Mouse (Mus musculus) thymus, postnatal 0 days (tissue): Measurements from ENCODE around the gene Gm26727. TPM values are rescaled to one million over a fixed set of nuclear protein-coding genes. Genes with fewer than 3 reads are reported as not detected.
"Not testable (repeated sequence)": the region's sequence is repeated elsewhere in the genome, so short reads cannot be mapped to it uniquely, and the experiment has no call there.

Experiments
- DNase-seq: peaks from one replicate; pipeline ENCODE4 v3.0.0-alpha.2; 2015; ENCODE audit warnings: low spot score
- polyA plus RNA-seq: library from polyadenylated mRNA; unstranded; fragments of >200 nt; fragmentation: Nextera tagmentation; extraction: Ambion mirVana; gene quantifications from 2 replicates; pipeline ENCODE4 v1.2.1, GENCODE M21; 2015

Gm26727 gene
- polyA plus RNA-seq = not detected in 2 replicates

GRCm38 (mm10) chr2:67433081-67433480, at the start of gene Gm26727:
Gm26727 (minus strand) TSS chr2:67433181.
- no peak for DNase-seq

- no peak for DNase-seq
These were observed 48.1 kb upstream of the Gm26727 start for GRCm38 (mm10) chr2:67481051-67481450.

DNA sequence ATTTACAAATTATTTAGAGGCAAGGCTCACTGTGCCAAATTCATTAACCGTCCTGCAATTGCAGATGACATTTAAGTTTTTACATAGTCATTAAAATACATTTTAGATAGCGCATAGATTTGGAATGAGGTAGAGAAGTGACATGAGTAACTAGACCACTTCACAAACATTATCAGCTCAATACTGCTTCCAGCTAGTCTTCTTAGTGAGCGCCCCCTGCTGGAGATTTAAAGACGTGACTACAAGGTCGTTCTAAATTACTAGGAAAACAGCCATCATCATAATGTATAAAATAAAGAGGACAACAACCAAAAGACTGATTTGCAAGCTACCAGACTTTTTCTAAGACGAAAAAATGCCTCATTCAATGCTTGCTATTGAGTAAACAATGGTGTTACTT, 44.8 kb upstream of the Gm26727 start:
- peak; percentile 24 for DNase-seq

DNA sequence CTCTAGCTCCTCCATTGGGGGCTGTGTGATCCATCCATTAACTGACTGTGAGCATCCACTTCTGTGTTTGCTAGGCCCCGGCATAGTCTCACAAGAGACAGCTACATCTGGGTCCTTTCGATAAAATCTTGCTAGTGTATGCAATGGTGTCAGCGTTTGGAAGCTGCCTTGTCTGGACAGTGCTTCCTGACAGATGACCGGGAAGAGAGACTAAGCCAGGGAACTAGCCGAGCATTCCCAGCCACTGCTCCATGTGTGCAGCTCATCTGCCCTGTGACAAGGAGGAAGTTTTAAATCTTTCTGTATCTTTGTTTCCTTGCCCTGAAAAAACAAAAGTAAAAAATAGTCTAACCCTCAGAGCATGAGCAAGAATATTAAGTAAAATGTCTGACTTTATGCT, 37.0 kb upstream of the Gm26727 start:
- not testable (repeated sequence) for DNase-seq

- DNase-seq = no peak
These were observed 34.1 kb upstream of the Gm26727 start for GRCm38 (mm10) chr2:67467036-67467435.

DNA sequence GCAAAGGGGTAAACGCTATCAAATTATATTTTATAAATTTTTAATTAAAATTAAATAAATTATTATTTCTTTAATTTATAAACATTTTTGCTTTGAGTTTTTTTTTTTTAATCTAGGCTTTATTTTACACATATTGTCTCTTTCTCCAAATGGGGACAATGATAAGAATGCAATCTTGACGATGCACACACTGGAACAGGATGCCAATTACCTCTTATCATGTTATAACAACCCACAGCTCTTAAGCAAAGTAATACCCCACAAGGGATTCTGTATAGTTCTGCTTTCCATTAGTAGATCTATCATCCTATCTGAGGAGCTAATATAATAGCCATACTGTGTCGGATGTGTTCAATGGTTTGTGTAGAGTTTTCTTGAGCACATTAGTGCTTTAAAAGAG, 27.9 kb upstream of the Gm26727 start:
- no peak for DNase-seq

DNA sequence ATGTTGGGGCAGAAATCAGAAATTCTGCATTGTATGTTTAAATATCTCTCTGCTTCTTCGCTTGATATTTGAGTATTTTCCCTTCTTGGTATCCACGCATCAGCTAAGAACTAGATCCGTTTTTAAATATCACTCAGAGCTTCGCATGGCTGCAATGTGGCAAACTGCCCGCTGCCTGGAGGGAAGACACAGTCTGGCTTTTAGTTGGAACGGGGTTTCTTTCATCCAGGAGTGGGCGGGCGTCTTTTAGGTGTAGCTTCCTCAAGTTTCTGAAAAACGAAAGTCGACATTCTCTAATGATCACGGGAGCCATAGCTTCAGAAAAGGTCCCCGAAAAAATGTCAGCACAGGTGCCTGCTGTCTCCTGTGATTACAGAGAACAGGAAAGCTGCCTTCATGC, 14.2 kb upstream of the Gm26727 start:
- no peak for DNase-seq

GRCm38 (mm10) chr2:67446772-67447171, 13.8 kb upstream of the Gm26727 start:
- no peak for DNase-seq

DNA sequence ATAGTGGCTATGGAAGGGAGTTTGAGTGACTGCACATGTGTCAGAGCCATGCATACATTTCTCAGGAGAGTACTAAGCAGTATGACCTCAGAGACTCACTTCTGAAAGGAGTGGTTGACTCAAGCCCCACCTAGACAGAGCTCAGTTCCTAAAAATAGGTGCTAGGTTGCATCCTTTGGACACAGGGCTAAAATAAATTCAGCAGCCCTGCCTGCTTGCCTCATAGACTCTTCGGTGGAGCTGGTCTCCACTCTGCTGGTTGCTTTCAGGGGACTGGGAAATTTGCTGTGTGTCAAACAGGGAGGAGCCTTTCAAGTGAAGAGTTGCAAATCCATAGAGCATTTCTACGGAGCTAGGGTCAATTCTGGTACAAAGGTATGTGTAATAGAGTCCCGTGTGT, 12.8 kb upstream of the Gm26727 start, which contains the start of gene Xirp2:
Gene Xirp2 (plus strand): TSS at position 223 of the 400 bp plus-strand sequence.
- DNase-seq = no peak

GRCm38 (mm10) chr2:67438309-67438708, 5.3 kb upstream of the Gm26727 start:
- no peak for DNase-seq

DNA sequence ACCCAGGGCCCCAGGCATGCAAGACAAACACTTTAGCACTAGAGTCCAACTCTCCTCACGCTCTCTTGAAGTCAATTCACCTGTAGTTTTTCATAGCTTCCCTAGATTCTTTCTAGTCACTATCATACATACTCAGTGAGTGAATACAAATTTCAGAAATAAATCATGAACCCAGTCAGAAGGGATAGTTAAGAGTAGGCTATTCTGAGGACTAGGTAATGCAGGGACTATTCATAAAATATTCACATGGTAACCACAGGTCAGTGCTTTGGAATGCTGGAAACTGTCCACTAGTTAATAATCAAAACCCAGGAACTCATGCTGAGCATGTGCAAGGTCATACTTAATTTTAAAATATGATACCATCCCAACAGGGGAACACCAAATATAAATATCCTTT, 10.2 kb downstream of the Gm26727 start:
- DNase-seq = no peak

DNA sequence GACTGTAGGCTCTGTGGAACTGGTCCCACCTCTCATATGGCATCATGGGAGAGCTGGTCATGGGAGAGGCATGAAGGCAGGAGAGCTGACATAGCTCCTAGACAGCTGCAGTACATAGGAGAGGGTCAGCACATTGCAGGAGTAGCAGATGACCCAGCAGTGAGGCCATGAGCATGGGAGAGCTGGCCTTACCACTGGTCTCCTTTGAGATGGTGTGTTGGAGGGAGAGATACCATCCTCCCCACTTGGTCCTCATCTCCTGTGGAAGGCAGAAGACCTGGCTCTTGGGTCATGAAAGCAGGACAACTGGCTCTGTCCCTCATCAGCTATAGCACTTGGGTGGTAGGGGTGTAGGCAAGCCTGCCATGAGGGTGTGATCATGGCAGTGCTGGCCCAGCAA, 12.1 kb downstream of the Gm26727 start:
- DNase-seq = no peak

- not testable (repeated sequence) for DNase-seq
These were observed 19.6 kb downstream of the Gm26727 start, which contains the start of gene Gm21830 for GRCm38 (mm10) chr2:67413425-67413824. Gm21830 (plus strand) TSS chr2:67413725.

Other genes with a start within 250 kb of the Gm26727 start
- not detected in 2 replicates for gene Gm21830, start 19.5 kb downstream of the Gm26727 start, polyA plus RNA-seq
- 0.01 TPM in 1 of 2 replicates, not detected in the other for gene Xirp2, start 12.8 kb upstream of the Gm26727 start, polyA plus RNA-seq
- gene B3galt1, start 132.7 kb upstream of the Gm26727 start, polyA plus RNA-seq = 0.18 and 0.48 TPM in 2 replicates